Mouse (Mus musculus): ENCODE results near the gene Adrm1. TPM values are rescaled to one million over a fixed set of nuclear protein-coding genes. Genes with fewer than 3 reads are reported as not detected.

The Adrm1 gene
- total and polyA plus RNA-seq, 3 experiments, result 76.0 to 89.0 (median 79.2) TPM

GRCm38 (mm10) chr2:180208976-180209375 lies 37.7 kb downstream of the Adrm1 start:
- Histone ChIP-seq H3K9ac (ENCODE audit: low read depth, low read length) (no peak overlapping the region), H3K36me3 (ENCODE audit: control insufficient read depth, insufficient read depth, low read length) (no peaks in the 10 kb centered on the region), H3K4me1 (ENCODE audit: control insufficient read depth, insufficient read depth, low read length) (peaks cover 8% of the 10 kb centered on the region), H3K27ac (no peak overlapping the region; the same call in 1 of the 2 replicates), H3K4me3 (no peak overlapping the region), H3K79me2 (replicated peaks; ENCODE audit: control insufficient read depth, insufficient read depth, low read length) (peaks cover 2% of the 10 kb centered on the region; the same call in 1 of the 2 replicates), H3K27me3 (ENCODE audit: control insufficient read depth, insufficient read depth, low read length) (no peaks in the 10 kb centered on the region)
- no peak for DNase-seq
- WGBS, result 88% methylated on average over 1 of the region's 1 CpGs
- no peak for TF ChIP-seq POLR2A (IDR thresholded peaks at IDR 0.05; ENCODE audit: insufficient read depth, low read depth, low read length)
- TF ChIP-seq CTCF (IDR thresholded peaks at IDR 0.05), result 0 out of 2 replicates have a peak, but pooled peaks have one; percentile 10
- intact Hi-C loops (cut with DNase I), result loop anchor here (1.0 to 10.0 kb wide), 3 partner anchors 18 to 136 kb away; no protein-coding TSS in a partner anchor

- TF ChIP-seq CTCF (IDR thresholded peaks at IDR 0.05) (peak; percentile 44), POLR2A (IDR thresholded peaks at IDR 0.05; ENCODE audit: insufficient read depth, low read depth, low read length) (no peak), EP300 (IDR thresholded peaks at IDR 0.05; ENCODE audit: insufficient read depth, low read depth, low read length) (no peak)
- intact Hi-C loops (cut with DNase I), result no loop called here
- Histone ChIP-seq H3K27ac (no peak overlapping the region), H3K4me3 (no peak overlapping the region), H3K4me1 (ENCODE audit: control insufficient read depth, insufficient read depth, low read length) (peaks cover 27% of the 10 kb centered on the region), H3K36me3 (ENCODE audit: control insufficient read depth, insufficient read depth, low read length) (peaks cover 5% of the 10 kb centered on the region; the same call in 1 of the 2 replicates), H3K79me2 (replicated peaks; ENCODE audit: control insufficient read depth, insufficient read depth, low read length) (peaks cover 2% of the 10 kb centered on the region; the same call in 1 of the 2 replicates), H3K9ac (ENCODE audit: low read depth, low read length) (no peak overlapping the region), H3K27me3 (ENCODE audit: control insufficient read depth, insufficient read depth, low read length) (no peaks in the 10 kb centered on the region)
- WGBS, result 94% methylated on average over 3 of the region's 3 CpGs
- no peak for DNase-seq
Observed at GRCm38 (mm10) chr2:180212255-180212654, 41.0 kb downstream of the Adrm1 start.

GRCm38 (mm10) chr2:180214352-180214978 lies 43.2 kb downstream of the Adrm1 start:
- intact Hi-C loops (cut with DNase I), result no loop called here
- peaks cover 2% of the 10 kb centered on the region; the same call in 1 of the 2 replicates for H3K79me2 ChIP-seq (replicated peaks; ENCODE audit: control insufficient read depth, insufficient read depth, low read length)
- DNase-seq, result peak in 1 of 2 experiments; percentile 52
- H3K4me1 ChIP-seq (ENCODE audit: control insufficient read depth, insufficient read depth, low read length), result peaks cover 41% of the 10 kb centered on the region
- H3K4me3 ChIP-seq, result no peak overlapping the region
- H3K36me3 ChIP-seq (ENCODE audit: control insufficient read depth, insufficient read depth, low read length), result peaks cover 9% of the 10 kb centered on the region; the same call in 1 of the 2 replicates
- peak overlapping the region; percentile 34 for H3K9ac ChIP-seq (ENCODE audit: low read depth, low read length)
- TF ChIP-seq CTCF (IDR thresholded peaks at IDR 0.05) (no peak), POLR2A (IDR thresholded peaks at IDR 0.05; ENCODE audit: insufficient read depth, low read depth, low read length) (no peak), EP300 (IDR thresholded peaks at IDR 0.05; ENCODE audit: insufficient read depth, low read depth, low read length) (no peak)
- WGBS, result 16% methylated on average over 4 of the region's 4 CpGs
- H3K27me3 ChIP-seq (ENCODE audit: control insufficient read depth, insufficient read depth, low read length), result no peaks in the 10 kb centered on the region
- peak overlapping the region; percentile 72 for H3K27ac ChIP-seq

DNA sequence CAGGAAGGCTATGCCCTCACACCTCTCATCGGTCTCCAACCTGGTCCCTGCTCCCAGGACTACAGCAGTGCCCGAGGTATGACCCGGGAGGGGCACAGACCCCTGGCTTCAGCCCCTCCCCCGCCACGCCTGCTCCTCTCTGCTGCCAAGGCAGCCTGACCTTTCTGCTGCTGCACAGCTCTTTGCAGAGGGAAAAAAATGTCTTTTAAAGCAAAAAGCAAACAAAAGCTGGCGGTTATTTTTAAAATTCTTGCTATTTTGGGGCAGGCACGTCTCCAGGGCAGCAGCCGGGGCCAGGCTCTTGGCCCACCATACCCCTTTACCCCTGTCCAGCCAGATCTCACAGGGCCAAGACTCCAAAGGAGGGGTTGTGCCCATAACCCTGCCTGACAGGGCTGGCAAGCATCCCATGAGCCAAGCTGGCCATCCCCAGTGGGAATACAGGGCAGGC lies 43.8 kb downstream of the Adrm1 start:
- H3K27me3 ChIP-seq (ENCODE audit: control insufficient read depth, insufficient read depth, low read length), result no peaks in the 10 kb centered on the region
- H3K79me2 ChIP-seq (replicated peaks; ENCODE audit: control insufficient read depth, insufficient read depth, low read length), result peaks cover 2% of the 10 kb centered on the region; the same call in 1 of the 2 replicates
- H3K27ac ChIP-seq, result peak overlapping the region; percentile 72
- peak overlapping the region; percentile 29 for H3K9ac ChIP-seq (ENCODE audit: low read depth, low read length)
- TF ChIP-seq POLR2A (IDR thresholded peaks at IDR 0.05; ENCODE audit: insufficient read depth, low read depth, low read length) (no peak), EP300 (IDR thresholded peaks at IDR 0.05; ENCODE audit: insufficient read depth, low read depth, low read length) (no peak), CTCF (IDR thresholded peaks at IDR 0.05) (no peak)
- peak in 1 of 2 experiments; percentile 54 for DNase-seq
- intact Hi-C loops (cut with DNase I), result no loop called here
- no peak overlapping the region for H3K4me3 ChIP-seq
- H3K36me3 ChIP-seq (ENCODE audit: control insufficient read depth, insufficient read depth, low read length), result peaks cover 9% of the 10 kb centered on the region; the same call in 1 of the 2 replicates
- peaks cover 46% of the 10 kb centered on the region for H3K4me1 ChIP-seq (ENCODE audit: control insufficient read depth, insufficient read depth, low read length)
- WGBS, result 33% methylated on average over 8 of the region's 8 CpGs

- H3K27ac ChIP-seq, result peak overlapping the region; percentile 72
- peaks cover 49% of the 10 kb centered on the region for H3K4me1 ChIP-seq (ENCODE audit: control insufficient read depth, insufficient read depth, low read length)
- WGBS, result 36% methylated on average over 6 of the region's 6 CpGs
- TF ChIP-seq POLR2A (IDR thresholded peaks at IDR 0.05; ENCODE audit: insufficient read depth, low read depth, low read length) (no peak), CTCF (IDR thresholded peaks at IDR 0.05) (no peak), EP300 (IDR thresholded peaks at IDR 0.05; ENCODE audit: insufficient read depth, low read depth, low read length) (no peak)
- intact Hi-C loops (cut with DNase I), result no loop called here
- H3K4me3 ChIP-seq, result no peak overlapping the region
- peaks cover 9% of the 10 kb centered on the region; the same call in 1 of the 2 replicates for H3K36me3 ChIP-seq (ENCODE audit: control insufficient read depth, insufficient read depth, low read length)
- no peaks in the 10 kb centered on the region for H3K27me3 ChIP-seq (ENCODE audit: control insufficient read depth, insufficient read depth, low read length)
- H3K79me2 ChIP-seq (replicated peaks; ENCODE audit: control insufficient read depth, insufficient read depth, low read length), result peaks cover 2% of the 10 kb centered on the region; the same call in 1 of the 2 replicates
- 0 out of 2 replicates have a peak overlapping the region, but pooled peaks have one; percentile 7 for H3K9ac ChIP-seq (ENCODE audit: low read depth, low read length)
- peak; percentile 66 to 74 for DNase-seq
Observed at GRCm38 (mm10) chr2:180215951-180216350, 44.7 kb downstream of the Adrm1 start.

DNA sequence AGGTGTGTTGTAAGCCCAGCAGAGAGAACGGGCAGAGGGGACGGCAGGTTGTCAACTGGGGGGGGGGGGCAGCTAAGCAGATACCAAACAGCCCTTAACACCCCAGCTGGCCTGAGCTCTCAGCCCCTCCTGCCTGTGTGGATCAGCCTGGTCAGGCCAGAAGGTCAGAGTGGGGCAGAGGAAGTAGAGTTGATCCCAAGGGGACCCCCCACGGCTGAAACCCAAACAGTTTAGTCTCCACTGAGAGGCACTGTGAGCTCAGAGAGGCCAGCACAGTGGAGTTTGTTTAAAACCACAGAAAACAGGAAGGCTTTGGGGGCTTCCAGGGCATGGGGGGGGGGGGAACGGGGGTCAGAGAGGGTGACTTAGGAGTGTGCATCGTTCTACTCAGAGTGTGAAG lies 45.6 kb downstream of the Adrm1 start:
- peaks cover 55% of the 10 kb centered on the region for H3K4me1 ChIP-seq (ENCODE audit: control insufficient read depth, insufficient read depth, low read length)
- H3K9ac ChIP-seq (ENCODE audit: low read depth, low read length), result no peak overlapping the region
- WGBS, result 50% methylated on average over 5 of the region's 5 CpGs
- intact Hi-C loops (cut with DNase I), result no loop called here
- TF ChIP-seq POLR2A (IDR thresholded peaks at IDR 0.05; ENCODE audit: insufficient read depth, low read depth, low read length), result no peak
- no peak for TF ChIP-seq EP300 (IDR thresholded peaks at IDR 0.05; ENCODE audit: insufficient read depth, low read depth, low read length)
- no peak for TF ChIP-seq CTCF (IDR thresholded peaks at IDR 0.05)
- peak overlapping the region; percentile 72 for H3K27ac ChIP-seq
- H3K79me2 ChIP-seq (replicated peaks; ENCODE audit: control insufficient read depth, insufficient read depth, low read length), result no peaks in the 10 kb centered on the region; the same call in 1 of the 2 replicates
- peaks cover 9% of the 10 kb centered on the region; the same call in 1 of the 2 replicates for H3K36me3 ChIP-seq (ENCODE audit: control insufficient read depth, insufficient read depth, low read length)
- no peak overlapping the region for H3K4me3 ChIP-seq
- DNase-seq, result no peak
- no peaks in the 10 kb centered on the region for H3K27me3 ChIP-seq (ENCODE audit: control insufficient read depth, insufficient read depth, low read length)
